Mouse (Mus musculus): ENCODE data around the gene Naaladl2.

DNA sequence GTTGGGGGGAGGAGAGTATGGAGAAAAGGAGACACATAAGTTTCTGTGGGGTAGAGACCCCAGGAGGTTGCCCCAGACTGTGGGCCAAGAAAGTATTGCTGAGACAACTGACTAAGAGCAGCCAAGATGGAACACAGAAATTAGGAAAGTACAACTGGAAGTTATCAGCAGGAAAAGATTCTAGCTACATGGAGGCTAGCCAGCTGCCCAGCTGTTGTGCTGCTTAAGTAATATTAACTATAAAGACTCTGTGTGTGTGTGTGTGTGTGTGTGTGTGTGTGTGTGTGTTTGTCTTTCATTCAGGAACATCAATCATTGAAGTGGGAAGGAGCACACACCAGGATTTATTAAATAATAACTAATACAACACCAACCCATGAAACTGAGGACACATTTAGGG lies 1326.5 kb downstream of the Naaladl2 start:
- TF ChIP-seq CTCF (conservative IDR thresholded peaks at IDR 0.05; ENCODE audit: low read length): no peak
- no peak for TF ChIP-seq POU5F1 (IDR thresholded peaks at IDR 0.05; ENCODE audit: borderline replicate concordance, low read length)
